Mouse (Mus musculus): ENCODE results near the gene Fscn2. TPM values are rescaled to one million over a fixed set of nuclear protein-coding genes. Genes with fewer than 3 reads are reported as not detected.

Fscn2 gene
- polyA plus RNA-seq, 2 experiments from 2014 or later: 0.47 to 1.1 TPM

GRCm38 (mm10) chr11:120360062-120360461, 1.3 kb upstream of the Fscn2 start:
- ATAC-seq: no peak

DNA sequence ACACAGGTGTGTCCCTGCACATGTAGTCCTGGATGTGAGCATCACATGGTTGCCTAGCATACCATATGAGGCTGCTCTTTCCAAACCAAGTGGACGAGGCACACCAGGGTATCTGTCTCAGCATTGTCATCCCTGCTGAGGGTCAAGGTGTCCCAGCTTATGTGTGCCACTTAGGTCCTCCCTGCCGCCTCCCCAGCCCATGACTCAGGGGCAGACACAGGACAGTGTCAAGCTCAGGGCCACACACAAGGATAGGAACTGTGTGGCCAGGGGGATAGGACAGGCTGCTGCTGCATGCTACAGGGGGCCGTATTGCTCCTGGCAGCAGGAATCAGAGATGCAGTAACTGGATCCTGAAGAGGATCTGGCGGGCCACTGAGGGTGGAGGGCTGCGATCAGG, 579 bp upstream of the Fscn2 start:
- no peak for ATAC-seq

GRCm38 (mm10) chr11:120362891-120363290, 1.6 kb downstream of the Fscn2 start:
- ATAC-seq: no peak

DNA sequence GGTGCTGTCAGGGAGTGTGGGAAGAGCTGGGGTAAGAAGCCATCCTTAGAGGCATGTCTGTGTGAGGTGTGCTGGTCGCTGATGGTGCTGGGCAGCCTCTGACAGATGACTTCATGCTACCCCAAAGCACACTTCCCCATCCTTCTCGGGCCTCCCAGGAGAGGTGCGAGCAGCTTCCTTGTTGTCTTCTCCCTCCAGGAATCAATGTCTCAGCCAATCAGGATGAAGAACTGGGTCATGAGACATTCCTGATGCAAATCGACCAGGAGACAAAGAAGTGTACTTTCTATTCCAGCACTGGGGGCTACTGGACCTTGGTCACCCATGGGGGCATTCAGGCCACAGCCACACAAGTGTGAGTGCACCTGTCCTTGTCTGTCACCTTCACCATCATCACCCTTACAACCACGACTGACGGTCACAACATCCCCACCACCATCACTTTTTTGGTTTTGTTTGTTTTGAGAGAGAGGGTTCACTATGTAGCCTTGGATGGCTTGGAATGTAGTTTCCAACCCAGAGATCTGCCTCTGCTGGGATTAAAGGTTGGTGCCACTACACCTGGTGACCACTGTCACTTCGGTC, 5.2 kb downstream of the Fscn2 start:
- ATAC-seq: no peak

- ATAC-seq: peak; percentile 40
Measured at GRCm38 (mm10) chr11:120369656-120370055, 8.3 kb downstream of the Fscn2 start.

DNA sequence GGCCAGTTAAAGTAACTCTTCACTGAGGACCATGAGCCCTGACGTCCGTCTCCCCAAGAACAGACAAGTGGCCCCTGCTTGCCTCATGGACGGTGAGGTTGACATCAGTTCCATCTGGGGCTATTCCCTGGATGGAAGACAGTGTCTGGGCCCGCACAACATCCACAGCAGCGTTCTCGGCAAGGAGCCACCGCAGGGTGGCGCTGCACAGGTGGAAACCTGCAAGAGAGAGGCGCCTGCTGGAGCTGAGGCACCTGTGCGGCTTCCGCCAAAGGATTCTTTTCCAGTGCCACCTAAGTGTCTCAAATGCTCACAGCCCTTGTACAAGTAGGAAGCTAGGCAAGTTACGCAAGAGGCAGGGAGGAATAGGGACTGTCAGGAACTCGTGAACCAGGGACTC, 11.7 kb downstream of the Fscn2 start:
- no peak for ATAC-seq

- no peak for ATAC-seq
Measured at GRCm38 (mm10) chr11:120373820-120374586, 12.7 kb downstream of the Fscn2 start.

DNA sequence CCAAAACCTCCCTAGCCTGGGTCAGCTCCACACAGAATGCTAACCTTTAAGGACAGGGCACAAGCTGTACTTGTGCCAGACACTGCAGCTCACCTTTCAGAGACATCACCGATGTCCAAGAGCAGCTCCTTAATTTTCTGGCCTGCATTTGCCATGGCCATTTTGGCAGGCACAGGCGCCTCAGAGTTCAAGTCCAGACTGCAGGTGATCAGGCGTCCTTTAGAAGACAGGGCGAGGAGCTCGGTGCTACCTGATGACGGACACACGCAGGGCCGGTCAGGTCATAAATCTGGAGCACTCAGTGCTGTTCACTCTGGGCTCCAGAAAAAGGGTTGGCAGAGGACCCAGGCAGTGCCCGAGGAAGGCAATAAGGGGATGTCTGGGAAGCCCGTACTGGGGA, 14.0 kb downstream of the Fscn2 start:
- ATAC-seq: no peak

GRCm38 (mm10) chr11:120376302-120377160, 15.2 kb downstream of the Fscn2 start:
- ATAC-seq: no peak

DNA sequence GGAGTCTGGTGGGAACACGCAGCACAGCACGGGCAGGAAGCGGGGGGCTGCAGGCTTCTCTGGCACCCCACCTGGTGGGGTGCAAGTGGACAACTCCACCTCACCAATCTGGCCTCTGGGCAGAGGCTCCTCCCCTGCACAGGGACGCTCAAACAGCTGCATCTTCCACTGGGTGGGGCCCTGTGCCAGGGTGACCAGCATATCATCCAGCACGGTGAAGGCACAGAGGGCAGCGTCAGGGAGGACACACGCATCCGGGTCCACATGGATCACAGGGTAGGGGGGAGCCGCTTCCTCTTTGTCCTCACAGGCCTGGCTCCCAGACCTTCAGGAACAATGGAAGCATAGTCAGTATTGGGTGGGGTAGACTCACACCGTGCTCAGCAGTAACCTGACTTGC, 16.0 kb downstream of the Fscn2 start:
- ATAC-seq: no peak

- no peak for ATAC-seq
Measured at GRCm38 (mm10) chr11:120378031-120378610, 16.8 kb downstream of the Fscn2 start.

DNA sequence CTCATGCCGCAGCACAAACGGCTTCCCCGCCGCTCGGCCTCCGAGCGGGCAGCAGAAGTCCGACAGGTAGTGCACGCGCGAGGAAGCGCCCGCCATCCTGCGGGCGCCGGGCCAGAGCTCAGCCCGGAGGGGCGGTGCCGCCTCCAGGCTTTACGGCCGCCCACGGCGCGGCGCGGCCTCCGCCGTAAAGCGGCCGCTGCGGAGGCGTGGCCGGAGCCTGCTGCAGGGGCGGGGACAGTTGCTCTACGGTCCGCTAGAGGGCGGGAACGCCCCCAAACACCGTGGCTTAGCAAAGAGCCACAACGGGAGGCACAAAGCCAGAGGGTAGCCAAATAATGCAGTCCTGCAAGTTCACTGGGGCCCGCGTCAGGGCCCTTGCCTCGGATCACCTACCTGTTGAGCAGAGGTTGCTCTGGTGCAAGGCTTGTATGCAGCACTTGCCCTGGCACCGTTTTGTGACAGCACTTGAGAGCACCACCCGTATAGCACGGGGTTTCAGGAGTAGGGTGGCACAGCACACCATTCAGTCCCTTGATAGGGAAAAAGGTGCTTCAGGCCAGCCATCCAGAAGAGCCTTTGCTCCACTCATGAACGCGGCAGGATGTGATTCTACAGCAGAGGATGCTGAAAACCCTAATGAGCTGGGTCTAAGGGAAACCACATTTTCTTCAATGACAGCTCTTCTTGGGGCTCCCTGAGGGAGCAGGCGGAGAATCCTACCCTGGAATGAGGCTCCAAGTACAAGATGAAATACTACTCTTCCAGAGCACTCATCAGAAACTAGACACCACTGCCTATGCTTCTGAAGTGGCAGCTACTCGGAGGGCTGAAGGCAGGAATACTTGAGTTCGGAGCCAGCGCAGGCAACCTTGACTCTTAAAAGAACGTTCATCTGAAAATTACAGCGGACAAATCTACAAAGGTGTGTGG, 17.5 kb downstream of the Fscn2 start, which contains the start of gene Faap100:
Gene Faap100 (minus strand): TSS at position 154 of the 930 bp plus-strand sequence.
- ATAC-seq: peak; percentile 89

GRCm38 (mm10) chr11:120380271-120380670, 18.9 kb downstream of the Fscn2 start:
- no peak for ATAC-seq

DNA sequence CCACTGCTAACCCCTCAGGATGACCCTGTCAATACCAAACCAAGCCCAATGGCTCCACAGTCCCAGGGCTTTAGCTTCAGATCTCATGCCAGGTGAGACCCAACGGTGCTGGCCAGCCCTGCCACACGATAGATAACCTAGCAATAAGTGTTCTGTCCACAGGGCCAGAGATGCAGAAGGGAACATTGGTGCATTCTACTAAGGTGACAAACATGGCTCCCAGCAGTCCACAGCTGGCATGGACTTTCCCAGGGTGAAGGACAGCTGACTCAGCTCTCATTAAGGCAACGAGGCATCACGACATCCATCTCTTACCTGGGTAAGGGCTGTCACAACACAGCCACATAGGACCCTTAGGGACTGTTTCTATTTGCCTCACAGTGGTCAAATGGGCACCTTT, 19.8 kb downstream of the Fscn2 start:
- no peak for ATAC-seq

DNA sequence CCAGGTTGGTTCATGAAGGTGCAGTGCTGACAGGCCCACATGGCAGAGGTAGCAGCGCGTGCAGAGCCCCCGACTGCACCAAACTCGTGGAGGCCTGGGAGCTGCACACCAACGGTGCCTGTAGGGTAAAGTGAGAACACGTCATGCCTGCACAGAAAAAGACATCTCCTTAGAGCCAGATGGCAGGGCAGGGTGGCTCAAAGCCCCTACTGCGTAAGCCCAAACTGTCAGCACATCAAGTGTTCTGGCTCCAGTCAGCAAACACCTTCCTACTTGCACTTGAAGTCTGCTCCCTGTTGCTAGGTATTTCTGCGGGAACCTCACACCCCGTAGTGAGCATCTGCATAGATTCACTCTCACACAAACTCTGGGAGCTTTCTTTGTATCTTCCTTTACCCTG, 21.2 kb downstream of the Fscn2 start:
- no peak for ATAC-seq

DNA sequence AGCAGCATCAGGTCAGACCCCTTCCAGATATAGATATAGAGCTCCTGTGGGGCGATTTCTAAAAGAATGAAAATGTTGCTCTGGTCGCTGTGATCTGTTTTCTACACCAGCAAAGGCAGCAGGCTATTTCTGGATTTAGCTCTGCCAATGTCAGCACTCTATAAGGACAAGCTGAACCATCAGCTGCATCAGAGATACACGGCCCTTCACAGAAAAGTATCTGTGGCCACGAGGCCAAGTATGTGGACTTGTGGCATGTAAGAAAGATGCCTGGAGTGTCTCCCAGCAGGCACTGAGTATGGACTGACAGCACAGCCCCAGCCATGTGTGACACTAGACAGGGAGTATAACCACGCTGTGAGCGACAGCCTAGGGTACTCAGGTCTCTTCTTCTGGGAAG, 25.3 kb downstream of the Fscn2 start:
- no peak for ATAC-seq

GRCm38 (mm10) chr11:120387157-120387556, 25.8 kb downstream of the Fscn2 start:
- no peak for ATAC-seq

DNA sequence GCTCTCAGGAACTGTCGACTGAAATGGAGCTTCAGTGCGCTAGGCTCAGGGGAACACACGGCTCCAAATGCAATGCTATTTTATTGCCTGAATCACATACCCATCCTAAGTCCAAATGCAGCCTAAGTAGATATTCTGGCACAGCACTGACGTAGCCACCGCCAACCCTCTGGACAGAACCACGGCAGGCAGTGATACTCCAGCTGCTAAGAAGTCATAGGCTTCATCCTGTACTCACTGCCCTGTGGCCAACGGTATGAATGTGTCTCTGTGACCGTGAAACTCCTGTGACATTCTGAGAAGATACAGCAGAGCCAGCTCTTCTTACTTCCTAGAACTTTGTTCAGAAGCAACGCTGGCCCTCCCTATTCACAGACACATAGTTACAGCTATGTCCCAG, 27.2 kb downstream of the Fscn2 start:
- ATAC-seq: no peak

DNA sequence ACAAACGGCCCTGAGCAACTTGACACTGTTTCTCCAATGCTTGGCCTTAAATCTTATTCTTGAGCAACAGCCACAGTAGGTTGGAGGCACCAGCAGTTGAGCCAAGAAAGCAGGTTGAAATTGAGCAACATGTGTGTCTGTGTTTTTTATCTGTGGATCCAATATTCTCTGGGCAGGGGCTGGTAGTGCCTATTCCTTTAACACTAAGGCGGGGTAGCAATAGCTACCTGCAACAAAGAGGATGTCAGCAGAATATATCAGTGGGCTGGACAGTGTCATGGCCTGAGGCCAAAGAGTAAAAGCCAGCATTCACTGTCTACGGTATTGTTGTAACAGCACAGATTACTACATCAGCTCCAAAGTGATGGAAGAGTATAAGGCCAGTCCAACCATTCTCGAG, 34.3 kb downstream of the Fscn2 start:
- ATAC-seq: no peak

- no peak for ATAC-seq
Measured at GRCm38 (mm10) chr11:120397602-120398001, 36.3 kb downstream of the Fscn2 start.

DNA sequence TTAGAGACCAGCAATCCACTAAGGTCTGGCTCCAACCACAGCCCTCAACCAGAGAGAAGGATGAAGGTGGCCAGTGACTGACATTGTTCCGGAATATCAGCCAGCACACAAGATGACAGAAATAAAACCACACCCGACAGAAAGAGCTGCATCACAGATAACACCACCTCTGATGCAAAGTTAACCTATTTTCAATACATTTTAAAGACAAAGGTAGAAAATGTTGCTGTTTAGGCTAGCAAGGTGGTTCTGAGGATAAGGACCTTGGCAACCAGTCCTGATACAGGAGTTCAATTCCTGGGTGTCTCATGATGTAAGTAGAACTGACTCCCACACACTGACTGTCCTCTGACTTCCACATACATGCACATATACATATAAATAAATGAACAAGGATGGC, 38.0 kb downstream of the Fscn2 start:
- ATAC-seq: no peak

- ATAC-seq: no peak
Measured at GRCm38 (mm10) chr11:120404814-120405213, 43.5 kb downstream of the Fscn2 start.
